Mouse (Mus musculus): ENCODE results near the gene Pm20d1.
A peak's percentile ranks its signal among the peaks of the same experiment; 100 is the strongest.
"Not testable (repeated sequence)": the region's sequence is repeated elsewhere in the genome, so short reads cannot be mapped to it uniquely, and the experiment has no call there.

The Pm20d1 gene

GRCm38 (mm10) chr1:131795171-131795570 is 2.0 kb upstream of the Pm20d1 start:
- DNase-seq (ENCODE audit: low spot score in 2 of 2): no peak

- no peak for DNase-seq (ENCODE audit: low spot score in 2 of 2)
Observed at GRCm38 (mm10) chr1:131800001-131800400, 2.8 kb downstream of the Pm20d1 start.

- DNase-seq (ENCODE audit: low spot score in 2 of 2): no peak
Observed at GRCm38 (mm10) chr1:131801071-131801470, 3.9 kb downstream of the Pm20d1 start.

- no peak for DNase-seq (ENCODE audit: low spot score in 2 of 2)
Observed at GRCm38 (mm10) chr1:131802652-131803051, 5.5 kb downstream of the Pm20d1 start.

GRCm38 (mm10) chr1:131804166-131804565 is 7.0 kb downstream of the Pm20d1 start:
- no peak for DNase-seq (ENCODE audit: low spot score in 2 of 2)

GRCm38 (mm10) chr1:131808986-131809385 is 11.8 kb downstream of the Pm20d1 start:
- no peak for DNase-seq (ENCODE audit: low spot score in 2 of 2)

- no peak for DNase-seq (ENCODE audit: low spot score in 2 of 2)
Observed at GRCm38 (mm10) chr1:131809651-131810050, 12.5 kb downstream of the Pm20d1 start.

GRCm38 (mm10) chr1:131811393-131811792 is 14.2 kb downstream of the Pm20d1 start:
- no peak for DNase-seq (ENCODE audit: low spot score in 2 of 2)

GRCm38 (mm10) chr1:131812006-131812405 is 14.8 kb downstream of the Pm20d1 start:
- no peak for DNase-seq (ENCODE audit: low spot score in 2 of 2)

GRCm38 (mm10) chr1:131812631-131813295 is 15.6 kb downstream of the Pm20d1 start:
- no peak for DNase-seq (ENCODE audit: low spot score in 2 of 2)

- no peak for DNase-seq (ENCODE audit: low spot score in 2 of 2)
Observed at GRCm38 (mm10) chr1:131813731-131814130, 16.6 kb downstream of the Pm20d1 start.

GRCm38 (mm10) chr1:131814191-131814590 is 17.0 kb downstream of the Pm20d1 start:
- DNase-seq (ENCODE audit: low spot score in 2 of 2): no peak

- DNase-seq (ENCODE audit: low spot score in 2 of 2): no peak
Observed at GRCm38 (mm10) chr1:131816886-131817285, 19.7 kb downstream of the Pm20d1 start.

- DNase-seq (ENCODE audit: low spot score in 2 of 2): not testable (repeated sequence)
Observed at GRCm38 (mm10) chr1:131820353-131820752, 23.2 kb downstream of the Pm20d1 start.

GRCm38 (mm10) chr1:131820887-131821328 is 23.7 kb downstream of the Pm20d1 start:
- no peak for DNase-seq (ENCODE audit: low spot score in 2 of 2)

GRCm38 (mm10) chr1:131822292-131822691 is 25.1 kb downstream of the Pm20d1 start:
- no peak for DNase-seq (ENCODE audit: low spot score in 2 of 2)

GRCm38 (mm10) chr1:131822856-131823492 is 25.8 kb downstream of the Pm20d1 start:
- no peak for DNase-seq (ENCODE audit: low spot score in 2 of 2)

- no peak for DNase-seq (ENCODE audit: low spot score in 2 of 2)
Observed at GRCm38 (mm10) chr1:131823563-131823962, 26.4 kb downstream of the Pm20d1 start.

GRCm38 (mm10) chr1:131824528-131825181 is 27.5 kb downstream of the Pm20d1 start:
- DNase-seq (ENCODE audit: low spot score in 2 of 2): no peak

- no peak for DNase-seq (ENCODE audit: low spot score in 2 of 2)
Observed at GRCm38 (mm10) chr1:131827207-131827786, 30.1 kb downstream of the Pm20d1 start, which contains the start of gene Slc41a1. Gene Slc41a1 (plus strand): TSS chr1:131827493.

- peak; percentile 85 to 90 for DNase-seq (ENCODE audit: low spot score in 2 of 2)
Observed at GRCm38 (mm10) chr1:131827787-131828258, 30.6 kb downstream of the Pm20d1 start.

Measured in frontal cortex, postnatal 25 days (tissue).